Mouse (Mus musculus): ENCODE data around the gene Ppp3ca. TPM values are rescaled to one million over a fixed set of nuclear protein-coding genes. Genes with fewer than 3 reads are reported as not detected.

Gene Ppp3ca
- polyA plus RNA-seq, 1 experiment from 2014 or later, result 37.3 TPM

DNA sequence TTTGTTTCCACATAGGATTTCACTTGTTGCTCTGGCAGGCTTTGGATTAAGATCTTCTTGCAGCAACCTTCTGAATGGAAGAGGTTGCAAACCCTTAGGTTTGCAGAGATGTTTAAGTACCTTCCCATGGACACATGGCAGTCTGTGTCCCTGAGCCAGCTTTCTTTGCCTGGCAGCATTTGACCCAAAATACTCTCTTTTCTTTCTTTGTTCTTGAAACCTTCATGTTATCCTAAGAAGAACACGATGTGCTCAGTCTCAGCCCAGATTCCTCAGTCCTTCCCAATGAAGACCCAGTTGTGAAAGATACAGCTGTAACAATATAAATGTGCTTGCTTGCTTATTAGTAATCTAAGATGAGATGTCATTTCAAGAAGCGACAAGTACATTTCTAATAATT is 197.4 kb downstream of the Ppp3ca start:
- no peak overlapping the region for H3K9ac ChIP-seq (ENCODE audit: low read depth, low read length)
- no peaks in the 10 kb centered on the region; the same call in 1 of the 2 replicates for H3K36me3 ChIP-seq (ENCODE audit: control insufficient read depth, insufficient read depth)
- H3K27ac ChIP-seq (ENCODE audit: low read depth, low read length), result no peak overlapping the region
- H3K4me1 ChIP-seq (replicated peaks; ENCODE audit: control insufficient read depth, insufficient read depth, low read length), result peaks cover 10% of the 10 kb centered on the region
- ATAC-seq, result no peak
- no peak overlapping the region for H3K4me3 ChIP-seq (ENCODE audit: low read depth, low read length)
- no peaks in the 10 kb centered on the region for H3K27me3 ChIP-seq (replicated peaks; ENCODE audit: control insufficient read depth, insufficient read depth, low read length)
- H3K9me3 ChIP-seq (ENCODE audit: control insufficient read depth), result no peaks in the 10 kb centered on the region
- TF ChIP-seq CTCF (IDR thresholded peaks at IDR 0.05; ENCODE audit: low read depth), result no peak
- WGBS, result 92% methylated on average over 2 of the region's 2 CpGs
- H3K4me2 ChIP-seq (replicated peaks; ENCODE audit: low read depth), result no peak overlapping the region

DNA sequence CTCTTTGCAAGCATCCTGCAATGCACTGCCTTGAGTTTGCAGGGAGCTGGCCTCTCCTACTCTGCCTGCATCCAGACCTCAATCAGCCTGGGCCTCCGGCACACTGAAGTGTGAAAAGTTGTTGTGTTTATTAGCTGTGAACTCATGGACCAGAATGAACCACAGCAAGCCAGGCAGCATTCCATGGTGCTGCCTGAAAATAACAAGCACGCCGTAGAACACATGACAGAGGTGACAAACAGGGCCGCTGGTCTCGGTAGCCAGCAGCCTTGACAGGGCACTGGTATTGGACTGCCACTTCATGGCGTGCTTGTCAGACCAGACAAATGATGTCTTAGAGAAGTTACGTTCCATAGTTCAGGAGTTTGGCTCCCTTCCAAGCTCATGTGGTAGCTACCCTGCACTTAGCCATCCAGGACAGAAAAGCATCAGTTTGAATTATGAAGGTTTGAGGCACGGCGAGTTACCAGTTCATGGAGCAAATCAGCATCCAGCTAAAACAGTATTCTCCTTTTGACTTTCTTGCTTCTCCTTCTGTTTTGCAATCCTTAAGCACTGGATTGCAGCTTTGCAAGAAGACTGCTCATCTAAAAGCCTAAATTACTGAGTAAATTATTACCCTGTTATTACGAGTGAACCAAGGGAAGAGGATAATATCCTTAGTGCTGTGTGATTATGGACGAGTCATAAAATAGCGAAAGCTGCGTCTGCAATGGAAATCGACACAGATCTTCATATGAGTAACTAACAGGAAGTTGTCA is 202.0 kb downstream of the Ppp3ca start:
- peaks cover 10% of the 10 kb centered on the region for H3K4me1 ChIP-seq (replicated peaks; ENCODE audit: control insufficient read depth, insufficient read depth, low read length)
- TF ChIP-seq CTCF (IDR thresholded peaks at IDR 0.05; ENCODE audit: low read depth), result no peak
- no peak overlapping the region for H3K9ac ChIP-seq (ENCODE audit: low read depth, low read length)
- peak overlapping the region; percentile 40 for H3K4me2 ChIP-seq (replicated peaks; ENCODE audit: low read depth)
- H3K36me3 ChIP-seq (ENCODE audit: control insufficient read depth, insufficient read depth), result peaks cover 5% of the 10 kb centered on the region; the same call in 1 of the 2 replicates
- H3K4me3 ChIP-seq (ENCODE audit: low read depth, low read length), result no peak overlapping the region
- H3K9me3 ChIP-seq (ENCODE audit: control insufficient read depth), result no peaks in the 10 kb centered on the region
- no peaks in the 10 kb centered on the region for H3K27me3 ChIP-seq (replicated peaks; ENCODE audit: control insufficient read depth, insufficient read depth, low read length)
- 0 out of 2 replicates have a peak overlapping the region, but pooled peaks have one; percentile 28 for H3K27ac ChIP-seq (ENCODE audit: low read depth, low read length)
- 26% methylated on average over 14 of the region's 14 CpGs for WGBS
- ATAC-seq, result peak; percentile 59

DNA sequence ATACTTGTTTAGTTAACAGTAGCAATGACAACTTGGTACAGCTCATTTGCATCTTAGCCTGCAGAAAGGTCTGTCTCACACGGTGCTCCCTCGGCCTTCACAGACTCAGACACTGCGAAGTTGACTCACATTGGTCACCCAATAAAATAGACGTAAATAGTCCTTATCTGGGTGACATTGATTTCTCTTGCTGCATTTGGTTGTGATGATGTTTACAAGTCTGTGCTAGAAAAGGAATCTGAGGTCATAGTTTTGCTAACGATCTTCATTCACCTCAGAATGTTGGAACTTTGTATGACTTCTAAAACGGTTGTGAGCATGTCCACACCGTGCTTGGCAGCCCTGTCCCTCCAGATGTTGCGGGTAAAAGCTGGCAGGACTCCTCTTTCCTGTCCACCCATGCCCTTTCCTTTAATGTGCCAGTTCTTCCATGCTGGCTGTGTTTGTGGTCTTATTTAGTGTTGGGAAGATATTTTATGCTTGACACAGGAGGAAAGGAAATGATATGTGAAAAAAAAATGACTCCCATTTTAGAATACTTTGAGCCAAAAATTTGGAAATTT is 202.7 kb downstream of the Ppp3ca start:
- Histone ChIP-seq H3K36me3 (ENCODE audit: control insufficient read depth, insufficient read depth) (peaks cover 8% of the 10 kb centered on the region; the same call in 1 of the 2 replicates), H3K27me3 (replicated peaks; ENCODE audit: control insufficient read depth, insufficient read depth, low read length) (no peaks in the 10 kb centered on the region), H3K27ac (ENCODE audit: low read depth, low read length) (no peak overlapping the region), H3K9me3 (ENCODE audit: control insufficient read depth) (no peaks in the 10 kb centered on the region), H3K9ac (ENCODE audit: low read depth, low read length) (no peak overlapping the region), H3K4me2 (replicated peaks; ENCODE audit: low read depth) (peak overlapping the region; percentile 40), H3K4me1 (replicated peaks; ENCODE audit: control insufficient read depth, insufficient read depth, low read length) (peaks cover 10% of the 10 kb centered on the region), H3K4me3 (ENCODE audit: low read depth, low read length) (no peak overlapping the region)
- ATAC-seq, result peak; percentile 41; the same call in 1 of the 2 replicates
- 40% methylated on average over 8 of the region's 8 CpGs for WGBS
- no peak for TF ChIP-seq CTCF (IDR thresholded peaks at IDR 0.05; ENCODE audit: low read depth)

DNA sequence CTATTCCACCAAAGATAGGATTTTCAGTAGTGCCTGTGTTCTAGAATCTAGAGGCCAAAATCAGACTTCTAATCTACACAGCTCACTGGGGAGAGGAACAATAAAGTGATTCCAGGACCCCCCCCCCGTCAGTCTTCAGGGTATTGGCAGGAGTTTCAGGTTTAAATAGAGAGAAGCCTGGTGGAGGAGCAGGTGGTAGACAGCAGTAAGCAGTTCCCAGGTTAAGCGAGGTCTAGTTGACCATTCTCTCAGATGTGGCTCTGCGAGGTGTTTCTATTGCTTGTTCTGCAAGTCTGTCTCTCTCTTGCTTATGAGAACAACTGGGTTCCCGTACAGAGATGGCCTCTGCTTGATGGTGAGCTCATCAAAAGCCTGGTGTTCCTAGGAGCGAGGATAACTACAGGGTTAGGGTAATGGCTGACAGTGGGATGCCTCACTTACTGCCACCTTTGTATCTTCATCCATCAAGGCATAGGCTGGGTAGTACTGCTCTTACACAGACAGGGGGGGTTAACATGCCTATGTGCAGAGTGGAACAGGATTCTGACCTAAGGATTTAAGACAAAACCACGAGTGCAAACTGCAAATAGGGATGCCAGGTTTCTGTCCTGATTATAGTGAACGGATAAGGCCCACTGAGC is 204.0 kb downstream of the Ppp3ca start:
- H3K4me3 ChIP-seq (ENCODE audit: low read depth, low read length), result no peak overlapping the region
- peaks cover 10% of the 10 kb centered on the region for H3K4me1 ChIP-seq (replicated peaks; ENCODE audit: control insufficient read depth, insufficient read depth, low read length)
- no peaks in the 10 kb centered on the region for H3K27me3 ChIP-seq (replicated peaks; ENCODE audit: control insufficient read depth, insufficient read depth, low read length)
- H3K4me2 ChIP-seq (replicated peaks; ENCODE audit: low read depth), result no peak overlapping the region
- no peak overlapping the region for H3K9ac ChIP-seq (ENCODE audit: low read depth, low read length)
- 92% methylated on average over 7 of the region's 7 CpGs for WGBS
- no peaks in the 10 kb centered on the region for H3K9me3 ChIP-seq (ENCODE audit: control insufficient read depth)
- H3K36me3 ChIP-seq (ENCODE audit: control insufficient read depth, insufficient read depth), result peaks cover 9% of the 10 kb centered on the region; the same call in 1 of the 2 replicates
- TF ChIP-seq CTCF (IDR thresholded peaks at IDR 0.05; ENCODE audit: low read depth), result no peak
- ATAC-seq, result no peak
- no peak overlapping the region for H3K27ac ChIP-seq (ENCODE audit: low read depth, low read length)

DNA sequence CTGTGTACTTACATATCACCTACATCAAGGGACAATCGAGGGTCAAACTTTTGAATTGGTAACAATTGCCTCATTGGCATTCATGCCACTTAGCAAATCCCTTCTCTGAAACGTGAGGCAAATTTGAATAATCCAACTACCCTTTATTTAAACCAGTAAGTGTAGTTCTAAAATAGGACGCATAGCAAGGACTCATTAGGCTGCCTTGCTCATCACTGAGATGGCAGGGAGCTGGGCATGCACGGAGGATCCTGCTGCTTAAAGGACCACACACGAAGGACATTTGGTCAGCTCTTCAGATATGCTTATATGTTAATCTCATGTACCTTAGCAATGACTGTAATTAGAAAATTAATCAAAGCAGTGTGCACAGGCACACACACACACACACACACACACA is 204.6 kb downstream of the Ppp3ca start:
- no peak overlapping the region for H3K4me2 ChIP-seq (replicated peaks; ENCODE audit: low read depth)
- no peak for ATAC-seq
- peaks cover 10% of the 10 kb centered on the region for H3K4me1 ChIP-seq (replicated peaks; ENCODE audit: control insufficient read depth, insufficient read depth, low read length)
- H3K9me3 ChIP-seq (ENCODE audit: control insufficient read depth), result no peaks in the 10 kb centered on the region
- H3K4me3 ChIP-seq (ENCODE audit: low read depth, low read length), result no peak overlapping the region
- WGBS, result 86% methylated on average over 5 of the region's 5 CpGs
- TF ChIP-seq CTCF (IDR thresholded peaks at IDR 0.05; ENCODE audit: low read depth), result no peak
- peaks cover 9% of the 10 kb centered on the region; the same call in 1 of the 2 replicates for H3K36me3 ChIP-seq (ENCODE audit: control insufficient read depth, insufficient read depth)
- no peak overlapping the region for H3K9ac ChIP-seq (ENCODE audit: low read depth, low read length)
- no peaks in the 10 kb centered on the region for H3K27me3 ChIP-seq (replicated peaks; ENCODE audit: control insufficient read depth, insufficient read depth, low read length)
- no peak overlapping the region for H3K27ac ChIP-seq (ENCODE audit: low read depth, low read length)

DNA sequence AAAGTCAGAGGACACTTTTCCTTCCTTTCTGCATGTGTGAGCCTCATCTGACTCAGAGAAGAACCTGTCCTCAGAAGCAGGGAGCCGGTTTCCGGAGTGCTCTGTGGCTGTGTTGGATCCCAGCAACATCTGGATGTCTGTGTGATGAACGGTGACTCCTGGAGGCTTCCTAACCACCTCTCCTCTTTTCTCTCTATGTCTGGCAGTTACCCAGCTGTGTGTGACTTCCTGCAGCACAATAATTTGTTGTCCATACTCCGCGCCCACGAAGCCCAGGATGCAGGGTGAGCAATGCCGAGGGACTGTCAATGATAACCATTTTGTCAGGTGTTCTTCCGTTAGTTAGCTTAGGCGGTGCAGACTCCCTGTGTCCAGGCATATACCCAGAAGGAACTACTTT is 217.8 kb downstream of the Ppp3ca start:
- Histone ChIP-seq H3K9ac (ENCODE audit: low read depth, low read length) (no peak overlapping the region), H3K4me1 (replicated peaks; ENCODE audit: control insufficient read depth, insufficient read depth, low read length) (no peaks in the 10 kb centered on the region), H3K4me2 (replicated peaks; ENCODE audit: low read depth) (no peak overlapping the region), H3K9me3 (ENCODE audit: control insufficient read depth) (no peaks in the 10 kb centered on the region), H3K4me3 (ENCODE audit: low read depth, low read length) (no peak overlapping the region), H3K27me3 (replicated peaks; ENCODE audit: control insufficient read depth, insufficient read depth, low read length) (no peaks in the 10 kb centered on the region), H3K27ac (ENCODE audit: low read depth, low read length) (no peak overlapping the region), H3K36me3 (ENCODE audit: control insufficient read depth, insufficient read depth) (peaks cover 10% of the 10 kb centered on the region; the same call in 1 of the 2 replicates)
- no peak for TF ChIP-seq CTCF (IDR thresholded peaks at IDR 0.05; ENCODE audit: low read depth)
- WGBS, result 83% methylated on average over 9 of the region's 9 CpGs
- ATAC-seq, result no peak
